Mouse (Mus musculus) heart, adult 2 months (tissue): ENCODE data around the gene Lman1l. TPM values are rescaled to one million over a fixed set of nuclear protein-coding genes. Genes with fewer than 3 reads are reported as not detected.
A peak's percentile ranks its signal among the peaks of the same experiment; 100 is the strongest.

Experiments
- DNase-seq, 2 experiments: peaks; one replicate each; pipeline ENCODE4 v3.0.0; 2021
- H3K27ac ChIP-seq: fragments of 200-600 bp; 2 replicates; pipeline ENCODE4 v1.8.1; 2022
- H3K27me3 ChIP-seq: fragments of 200-500 bp; 2 replicates; pipeline ENCODE4 v1.6.1; 2012; ENCODE audit warnings: mild to moderate bottlenecking, low read length, inconsistent platforms, mixed read lengths; ENCODE audit not compliant: control insufficient read depth, insufficient read depth
- H3K36me3 ChIP-seq: fragments of 200-500 bp; 2 replicates; pipeline ENCODE4 v1.6.1; 2012; ENCODE audit warnings: low read length, inconsistent platforms; ENCODE audit not compliant: control insufficient read depth, insufficient read depth
- H3K4me1 ChIP-seq: fragments of 200-500 bp; 2 replicates; pipeline ENCODE4 v1.6.1; 2011; ENCODE audit warnings: low read length; ENCODE audit not compliant: control insufficient read depth, insufficient read depth
- H3K4me3 ChIP-seq: fragments of 200-600 bp; 2 replicates; pipeline ENCODE4 v1.8.1; 2022
- H3K79me2 ChIP-seq: fragments of 200-500 bp; replicated peaks from 2 replicates; pipeline ENCODE4 v1.6.1; 2012; ENCODE audit warnings: mild to moderate bottlenecking, inconsistent platforms, low read length, moderate library complexity, mixed read lengths; ENCODE audit not compliant: control insufficient read depth, insufficient read depth
- H3K9ac ChIP-seq: fragments of 200-500 bp; 2 replicates; pipeline ENCODE4 v1.6.1; 2012; ENCODE audit warnings: low read depth, mild to moderate bottlenecking, control low read depth, inconsistent platforms, low read length, mixed read lengths
- CTCF ChIP-seq: fragments of 200-600 bp; IDR thresholded peaks from 2 replicates; pipeline ENCODE4 v1.8.1; 2022; ENCODE audit warnings: antibody characterized with exemption, mild to moderate bottlenecking, moderate library complexity
- EP300 ChIP-seq: fragments of 200-500 bp; IDR thresholded peaks from 2 replicates; pipeline ENCODE4 v1.6.1; 2011; ENCODE audit warnings: low read depth, low read length, control low read depth; ENCODE audit not compliant: insufficient read depth
- POLR2A ChIP-seq: fragments of 200-500 bp; IDR thresholded peaks from 2 replicates; pipeline ENCODE4 v1.6.1; 2011; ENCODE audit warnings: mild to moderate bottlenecking, low read depth, low read length, control low read depth; ENCODE audit not compliant: insufficient read depth
- WGBS: fragments of 180-500 bp; shearing (Covaris S2); methylation state at CpG from one replicate; pipeline ENCODE4 v1.1.7; 2018; 5-methylcytosine and 5-hydroxymethylcytosine counted together
- intact Hi-C: fragments of 180-260 bp; cut with DNase I; formaldehyde crosslinking; loops from one replicate; pipeline ENCODE4 v1.15.1; 2025
- polyA plus RNA-seq: library from polyadenylated mRNA; depleted of rRNA; stranded (reverse); fragments of >200 nt; gene quantifications from 2 replicates; pipeline ENCODE4 v1.2.3, GENCODE M21; 2012
- total RNA-seq, 2 experiments: library from RNA; stranded (reverse); gene quantifications; 2 replicates each; pipeline ENCODE4 v1.2.3; 2021

Gene Lman1l
- total and polyA plus RNA-seq, 3 experiments = 0.20 TPM; not detected in 2

GRCm38 (mm10) chr9:57640384-57640783, 19.8 kb upstream of the Lman1l start:
- no peaks in the 10 kb centered on the region for H3K27me3 ChIP-seq
- H3K27ac ChIP-seq = peak overlapping the region; percentile 68
- TF ChIP-seq POLR2A (peak; percentile 61; the same call in 1 of the 2 replicates), EP300 (0 out of 2 replicates have a peak, but pooled peaks have one; percentile 54), CTCF (no peak)
- no peak overlapping the region for H3K4me3 ChIP-seq
- intact Hi-C loops = no loop called here
- DNase-seq = peak; percentile 73 to 88
- WGBS = 18% methylated on average over 15 of the region's 15 CpGs
- H3K4me1 ChIP-seq = peaks cover 52% of the 10 kb centered on the region
- peak overlapping the region; percentile 52 for H3K9ac ChIP-seq
- H3K36me3 ChIP-seq = peaks cover 4% of the 10 kb centered on the region; the same call in 1 of the 2 replicates
- H3K79me2 ChIP-seq = peaks cover 13% of the 10 kb centered on the region

- H3K9ac ChIP-seq = peak overlapping the region; percentile 52; the same call in 1 of the 2 replicates
- DNase-seq = no peak
- H3K79me2 ChIP-seq = peaks cover 13% of the 10 kb centered on the region
- 49% methylated on average over 5 of the region's 5 CpGs for WGBS
- peak overlapping the region; percentile 68 for H3K27ac ChIP-seq
- no peak for TF ChIP-seq POLR2A
- H3K36me3 ChIP-seq = peaks cover 4% of the 10 kb centered on the region; the same call in 1 of the 2 replicates
- no peak overlapping the region for H3K4me3 ChIP-seq
- intact Hi-C loops = no loop called here
- peaks cover 52% of the 10 kb centered on the region for H3K4me1 ChIP-seq
- H3K27me3 ChIP-seq = no peaks in the 10 kb centered on the region
Measured at GRCm38 (mm10) chr9:57639661-57640328, 19.2 kb upstream of the Lman1l start.

- H3K4me1 ChIP-seq = peaks cover 55% of the 10 kb centered on the region
- no peak for TF ChIP-seq POLR2A
- TF ChIP-seq CTCF = no peak
- no peak for TF ChIP-seq EP300
- no peak overlapping the region for H3K4me3 ChIP-seq
- peaks cover 13% of the 10 kb centered on the region for H3K79me2 ChIP-seq
- H3K9ac ChIP-seq = peak overlapping the region; percentile 24; the same call in 1 of the 2 replicates
- no peaks in the 10 kb centered on the region for H3K27me3 ChIP-seq
- DNase-seq = peak in 1 of 2 experiments; percentile 72
- 20% methylated on average over 8 of the region's 8 CpGs for WGBS
- H3K27ac ChIP-seq = peak overlapping the region; percentile 68
- intact Hi-C loops = no loop called here
- peaks cover 4% of the 10 kb centered on the region; the same call in 1 of the 2 replicates for H3K36me3 ChIP-seq
Measured at GRCm38 (mm10) chr9:57638651-57639459, 18.3 kb upstream of the Lman1l start.

- H3K4me1 ChIP-seq = peaks cover 49% of the 10 kb centered on the region
- WGBS = 4% methylated on average over 6 of the region's 6 CpGs
Measured at GRCm38 (mm10) chr9:57637741-57638322, 17.3 kb upstream of the Lman1l start.

GRCm38 (mm10) chr9:57637272-57637671, 16.7 kb upstream of the Lman1l start:
- intact Hi-C loops = no loop called here
- TF ChIP-seq EP300 (no peak), POLR2A (no peak), CTCF (no peak)
- H3K27me3 ChIP-seq = no peaks in the 10 kb centered on the region
- peaks cover 49% of the 10 kb centered on the region for H3K4me1 ChIP-seq
- no peak overlapping the region; the same call in 1 of the 2 replicates for H3K9ac ChIP-seq
- H3K36me3 ChIP-seq = peaks cover 4% of the 10 kb centered on the region; the same call in 1 of the 2 replicates
- peak overlapping the region; percentile 68 for H3K27ac ChIP-seq
- 29% methylated on average over 3 of the region's 3 CpGs for WGBS
- no peak for DNase-seq
- H3K79me2 ChIP-seq = peaks cover 10% of the 10 kb centered on the region
- no peak overlapping the region for H3K4me3 ChIP-seq

More at GRCm38 (mm10) chr9:57637741-57638322, 17.3 kb upstream of the Lman1l start:
- H3K27me3 ChIP-seq = no peaks in the 10 kb centered on the region
- peak overlapping the region; percentile 7; the same call in 1 of the 2 replicates for H3K9ac ChIP-seq
- peaks cover 9% of the 10 kb centered on the region for H3K79me2 ChIP-seq
- TF ChIP-seq POLR2A = no peak
- TF ChIP-seq CTCF = no peak
- TF ChIP-seq EP300 = no peak
- no peak overlapping the region for H3K4me3 ChIP-seq
- intact Hi-C loops = no loop called here
- peak overlapping the region; percentile 68 for H3K27ac ChIP-seq
- peak; percentile 75 to 79 for DNase-seq
- peaks cover 4% of the 10 kb centered on the region; the same call in 1 of the 2 replicates for H3K36me3 ChIP-seq
